Mouse (Mus musculus): ENCODE data around the gene Def8. TPM values are rescaled to one million over a fixed set of nuclear protein-coding genes. Genes with fewer than 3 reads are reported as not detected.
A peak's percentile ranks its signal among the peaks of the same experiment; 100 is the strongest.

Def8 gene
- total and polyA plus RNA-seq, 3 experiments = 17.9 to 22.4 (median 19.9) TPM

DNA sequence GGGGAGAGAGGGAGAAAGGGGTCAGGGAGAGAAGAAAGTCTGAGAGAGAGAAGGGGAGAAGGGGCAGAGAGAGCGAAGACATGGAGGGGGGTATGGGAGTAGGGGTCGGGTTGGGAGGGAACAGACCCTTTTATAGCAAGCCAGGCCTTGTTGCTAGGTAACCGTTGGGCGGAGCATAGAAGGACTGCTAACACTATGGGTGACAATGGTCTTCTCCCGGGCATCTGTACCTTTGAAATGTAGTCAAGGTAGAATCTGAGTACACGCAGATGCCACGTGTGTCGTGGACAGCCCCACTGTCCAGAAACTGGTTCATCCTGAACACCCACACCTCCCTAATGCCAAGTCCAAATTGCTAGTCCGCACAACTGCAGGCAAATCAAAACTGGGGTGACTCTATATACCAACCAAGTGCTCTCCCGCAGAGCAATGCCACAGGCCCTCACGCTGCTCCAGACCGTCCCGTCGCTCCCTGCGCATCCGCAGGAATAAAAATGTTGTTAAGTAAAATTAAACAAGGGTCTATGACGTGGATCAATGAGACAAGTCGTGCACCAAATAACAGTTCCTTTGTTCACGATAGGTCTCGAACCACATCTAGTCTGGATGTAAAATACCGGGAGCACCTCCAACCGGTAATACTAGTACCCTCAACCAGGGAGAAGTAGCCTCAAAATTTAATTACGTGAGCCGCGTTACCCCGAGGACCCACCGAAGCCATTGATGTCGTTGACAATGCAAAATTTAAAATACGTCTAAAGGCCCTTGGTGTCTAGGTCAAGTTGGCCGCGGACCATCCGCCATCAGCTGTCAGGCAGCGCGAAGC is 53.8 kb downstream of the Def8 start:
- Histone ChIP-seq H3K27ac (ENCODE audit: insufficient read depth, low read depth) (no peak overlapping the region), H3K4me3 (replicated peaks in 1 of 3; ENCODE audit: low read depth in 2 of 3, low read length in 2 of 3, poor library complexity in 1 of 3) (peak overlapping the region; percentile 80 to 100 (median 86)), H3K4me2 (ENCODE audit: insufficient read depth, low read depth, poor library complexity, severe bottlenecking) (peak overlapping the region; percentile 62), H3K79me2 (replicated peaks; ENCODE audit: control insufficient read depth, extremely low read depth, insufficient read depth, poor library complexity, severe bottlenecking) (peaks cover 24% of the 10 kb centered on the region), H3K9me3 (replicated peaks; ENCODE audit: low read length) (no peaks in the 10 kb centered on the region), H3K4me1 (ENCODE audit: control insufficient read depth in 1 of 2, insufficient read depth in 2 of 2) (peaks cover 13 to 24% of the 10 kb centered on the region in 2 experiments), H3K36me3 (replicated peaks in 1 of 2; ENCODE audit: control insufficient read depth in 1 of 2, insufficient read depth in 1 of 2, low read length in 1 of 2) (peaks cover 14 to 20% of the 10 kb centered on the region in 2 experiments), H3K9ac (ENCODE audit: insufficient read depth, low read depth) (peak overlapping the region; percentile 45), H3K27me3 (replicated peaks) (no peaks in the 10 kb centered on the region)
- dilution Hi-C loops (cut with MboI; ENCODE audit: extremely low pct_ligation_motif_present, extremely low pct_unique_long_range_greater_than_20kb, low sequenced_read_pairs) = no loop called here
- in situ Hi-C loops (cut with MboI; ENCODE audit: low pct_ligation_motif_present, low pct_unique_long_range_greater_than_20kb, low sequenced_read_pairs) = no loop called here
- no peak for DNase-seq (ENCODE audit: extremely low read depth)
- TF ChIP-seq ZC3H11A (IDR thresholded peaks at IDR 0.05; ENCODE audit: low read depth, low read length) (no peak), PAX5 (IDR thresholded peaks at IDR 0.05; ENCODE audit: low read length) (no peak), USF1 (IDR thresholded peaks at IDR 0.05; ENCODE audit: low read depth, low read length) (no peak), HCFC1 (IDR thresholded peaks at IDR 0.05; ENCODE audit: low read depth, low read length) (no peak), ETS1 (conservative IDR thresholded peaks at IDR 0.05; ENCODE audit: low read depth, low read length) (no peak), KAT2A (IDR thresholded peaks at IDR 0.05; ENCODE audit: insufficient replicate concordance, low read length) (no peak), UBTF (IDR thresholded peaks at IDR 0.05; ENCODE audit: low read depth, low read length) (no peak), RAD21 (IDR thresholded peaks at IDR 0.05; ENCODE audit: low read depth, low read length) (no peak), MAZ (IDR thresholded peaks at IDR 0.05; ENCODE audit: low read depth, low read length) (no peak), TCF12 (IDR thresholded peaks at IDR 0.05; ENCODE audit: low read depth, low read length) (no peak), SIN3A (IDR thresholded peaks at IDR 0.05; ENCODE audit: low read length) (no peak), E2F4 (IDR thresholded peaks at IDR 0.05; ENCODE audit: insufficient replicate concordance, low read depth, low read length) (no peak), TBP (conservative IDR thresholded peaks at IDR 0.05; ENCODE audit: low read depth, low read length) (no peak)

DNA sequence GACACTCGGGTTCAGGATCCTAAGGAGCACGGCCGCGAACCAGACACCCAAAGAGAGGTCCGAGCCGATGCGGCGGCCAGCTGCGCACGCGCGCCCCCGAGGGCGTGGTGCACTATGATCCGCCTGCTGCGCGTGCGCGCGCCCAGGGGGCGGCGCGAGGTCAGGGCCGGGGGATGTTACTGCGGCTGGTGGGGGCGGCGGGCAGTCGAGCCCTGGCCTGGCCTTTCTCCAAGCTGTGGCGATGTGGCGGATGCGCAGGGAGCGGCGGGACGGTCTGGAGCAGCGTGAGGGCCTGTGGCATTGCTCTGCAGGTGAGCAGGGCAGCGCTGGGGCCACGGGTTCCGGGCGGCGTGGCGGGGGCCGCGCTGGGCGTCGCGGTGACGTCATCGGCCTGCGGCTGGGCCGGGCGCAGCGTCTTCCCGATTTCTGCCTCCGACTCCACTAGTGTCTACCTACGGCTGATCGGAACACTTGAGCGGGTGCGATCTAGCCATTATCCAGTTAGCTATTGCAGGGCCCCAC is 54.5 kb downstream of the Def8 start, which contains the start of gene Afg3l1:
Gene Afg3l1 (plus strand): TSS at position 167 of the 522 bp plus-strand sequence.
- H3K4me2 ChIP-seq (ENCODE audit: insufficient read depth, low read depth, poor library complexity, severe bottlenecking) = peak within 1 kb of the TSS; percentile 62
- peaks cover 18 to 27% of the 10 kb centered on the region in 2 experiments for H3K36me3 ChIP-seq (replicated peaks in 1 of 2; ENCODE audit: control insufficient read depth in 1 of 2, insufficient read depth in 1 of 2, low read length in 1 of 2)
- H3K9me3 ChIP-seq (replicated peaks; ENCODE audit: low read length) = no peaks in the 10 kb centered on the region
- peak within 1 kb of the TSS; percentile 83 for H3K27ac ChIP-seq (ENCODE audit: insufficient read depth, low read depth)
- peaks cover 13 to 24% of the 10 kb centered on the region in 2 experiments for H3K4me1 ChIP-seq (ENCODE audit: control insufficient read depth in 1 of 2, insufficient read depth in 2 of 2)
- DNase-seq (ENCODE audit: extremely low read depth) = peak; percentile 84
- peaks cover 26% of the 10 kb centered on the region for H3K79me2 ChIP-seq (replicated peaks; ENCODE audit: control insufficient read depth, extremely low read depth, insufficient read depth, poor library complexity, severe bottlenecking)
- peak within 1 kb of the TSS; percentile 80 to 100 (median 86) for H3K4me3 ChIP-seq (replicated peaks in 1 of 3; ENCODE audit: low read depth in 2 of 3, low read length in 2 of 3, poor library complexity in 1 of 3)
- H3K27me3 ChIP-seq (replicated peaks) = no peaks in the 10 kb centered on the region
- in situ Hi-C loops (cut with MboI; ENCODE audit: low pct_ligation_motif_present, low pct_unique_long_range_greater_than_20kb, low sequenced_read_pairs) = no loop called here
- peak within 1 kb of the TSS; percentile 93 for H3K9ac ChIP-seq (ENCODE audit: insufficient read depth, low read depth)
- dilution Hi-C loops (cut with MboI; ENCODE audit: extremely low pct_ligation_motif_present, extremely low pct_unique_long_range_greater_than_20kb, low sequenced_read_pairs) = no loop called here
- TF ChIP-seq SMC3 (IDR thresholded peaks at IDR 0.05; ENCODE audit: low read depth, low read length) = no peak
- no peak for TF ChIP-seq USF1 (IDR thresholded peaks at IDR 0.05; ENCODE audit: low read depth, low read length)
- no peak for TF ChIP-seq RAD21 (IDR thresholded peaks at IDR 0.05; ENCODE audit: low read depth, low read length)
- no peak for TF ChIP-seq GABPA (IDR thresholded peaks at IDR 0.05; ENCODE audit: insufficient replicate concordance, low read depth, low read length)
- no peak for TF ChIP-seq ZKSCAN1 (IDR thresholded peaks at IDR 0.05; ENCODE audit: borderline replicate concordance, low read depth, low read length)
- TF ChIP-seq JUN (IDR thresholded peaks at IDR 0.05; ENCODE audit: insufficient read depth, low read depth, low read length) = no peak
- TF ChIP-seq EP300 (IDR thresholded peaks at IDR 0.05; ENCODE audit: low read length) = no peak
- TF ChIP-seq POLR2AphosphoS2 (IDR thresholded peaks at IDR 0.05; ENCODE audit: low read depth, low read length) = no peak
- no peak for TF ChIP-seq ZC3H11A (IDR thresholded peaks at IDR 0.05; ENCODE audit: low read depth, low read length)
- TF ChIP-seq USF2 (conservative IDR thresholded peaks at IDR 0.05; ENCODE audit: low read depth, low read length) = no peak
- no peak; the same call in 1 of the 2 replicates for TF ChIP-seq MAX (IDR thresholded peaks at IDR 0.05; ENCODE audit: low read length)
- TF ChIP-seq ZMIZ1 (IDR thresholded peaks at IDR 0.05; ENCODE audit: low read depth, low read length) = peak; percentile 64; the same call in 1 of the 2 replicates
- no peak for TF ChIP-seq MEF2A (IDR thresholded peaks at IDR 0.05; ENCODE audit: borderline replicate concordance, low read depth, low read length)
- TF ChIP-seq IRF4 (IDR thresholded peaks at IDR 0.05; ENCODE audit: low read depth, low read length) = peak; percentile 62; the same call in 1 of the 2 replicates
- TF ChIP-seq ELF1 (IDR thresholded peaks at IDR 0.05; ENCODE audit: low read depth, low read length) = peak; percentile 78
- TF ChIP-seq E2F4 (IDR thresholded peaks at IDR 0.05; ENCODE audit: insufficient replicate concordance, low read depth, low read length) = no peak
- TF ChIP-seq JUND (conservative IDR thresholded peaks at IDR 0.05; ENCODE audit: low read depth, low read length) = no peak
- peak; percentile 31; the same call in 1 of the 2 replicates for TF ChIP-seq MAZ (IDR thresholded peaks at IDR 0.05; ENCODE audit: low read depth, low read length)
- TF ChIP-seq HCFC1 (IDR thresholded peaks at IDR 0.05; ENCODE audit: low read depth, low read length) = peak; percentile 72
- TF ChIP-seq KAT2A (IDR thresholded peaks at IDR 0.05; ENCODE audit: insufficient replicate concordance, low read length) = peak; percentile 44; the same call in 1 of the 2 replicates
- TF ChIP-seq PAX5 (IDR thresholded peaks at IDR 0.05; ENCODE audit: low read length) = no peak
- TF ChIP-seq SIN3A (IDR thresholded peaks at IDR 0.05; ENCODE audit: low read length) = peak; percentile 66; the same call in 1 of the 2 replicates
- TF ChIP-seq TCF12 (IDR thresholded peaks at IDR 0.05; ENCODE audit: low read depth, low read length) = no peak; the same call in 1 of the 2 replicates
- TF ChIP-seq MXI1 (IDR thresholded peaks at IDR 0.05; ENCODE audit: low read depth, low read length) = peak; percentile 89
